Comparison of ENCODE assay signal across 14 mouse cellular contexts in the genomic region with DNA sequence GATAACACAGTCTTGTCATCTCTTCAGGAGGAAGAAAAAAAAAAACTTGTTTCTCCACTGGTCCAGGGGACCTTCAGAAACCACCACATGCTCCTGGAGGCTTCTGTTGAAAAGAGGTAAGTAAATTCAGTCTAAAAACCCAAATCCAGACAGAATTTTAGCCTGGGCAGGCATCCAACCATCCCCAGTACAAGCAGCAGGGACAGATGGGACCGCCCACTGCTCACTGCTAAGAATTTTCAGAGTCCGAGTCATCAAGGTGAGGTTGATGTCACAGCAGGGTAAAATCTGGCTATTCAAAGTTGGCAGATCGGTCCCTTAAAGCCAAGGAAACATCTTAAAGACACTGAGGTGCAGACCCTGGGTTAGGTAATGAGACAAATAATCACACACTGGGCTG. TPM values are rescaled to one million over a fixed set of nuclear protein-coding genes. Genes with fewer than 3 reads are reported as not detected.
DNase-seq lines count a peak whose midpoint lies in the region; ATAC-seq and TF ChIP-seq lines count a peak whose summit lies in the region.
"Had no signal": no experiment of that assay in that cellular context is flagged by ENCODE, and none has a peak within 500 bp of the region (broad histone marks: within the 10 kb centered on the region; RNA-seq: fewer than 3 reads in every experiment).

No protein-coding gene starts in this region.

- ATAC-seq in midbrain, postnatal 0 days (ENCODE audit: low FRiP score) = no peak
- no peak for ATAC-seq in midbrain, embryonic 14.5 days (ENCODE audit: low FRiP score, low TSS enrichment)
- ATAC-seq in kidney, embryonic 16.5 days (ENCODE audit: low FRiP score, low TSS enrichment) = no peak

- no peak overlapping the region for H3K9ac ChIP-seq in midbrain, postnatal 0 days (replicated peaks; ENCODE audit: low read length, poor library complexity, severe bottlenecking)
- no peak overlapping the region for H3K9ac ChIP-seq in midbrain, embryonic 14.5 days (replicated peaks; ENCODE audit: low read length)
- no peak overlapping the region for H3K9ac ChIP-seq in kidney, embryonic 16.5 days (replicated peaks; ENCODE audit: low read length)
- H3K9ac ChIP-seq: limb, embryonic 12.5 days; lung, embryonic 14.5 days; midbrain, embryonic 12.5 days; neural tube, embryonic 13.5 days had no signal

- H3K27me3 ChIP-seq in midbrain, postnatal 0 days (ENCODE audit: insufficient read depth, low read length) = no peaks in the 10 kb centered on the region
- no peaks in the 10 kb centered on the region for H3K27me3 ChIP-seq in midbrain, embryonic 14.5 days (ENCODE audit: control insufficient read depth, insufficient read depth, low read length)
- H3K27me3 ChIP-seq in kidney, embryonic 16.5 days (ENCODE audit: insufficient read depth, low read length) = no peaks in the 10 kb centered on the region
- H3K27me3 ChIP-seq: midbrain, embryonic 12.5 days; neural tube, embryonic 13.5 days had no signal

- TF ChIP-seq CTCF in midbrain, postnatal 0 days (IDR thresholded peaks at IDR 0.05) = no peak

- H3K4me3 ChIP-seq in midbrain, postnatal 0 days (ENCODE audit: low read depth, low read length) = no peak overlapping the region
- H3K4me3 ChIP-seq in midbrain, embryonic 14.5 days (replicated peaks; ENCODE audit: low read depth, low read length) = no peak overlapping the region
- H3K4me3 ChIP-seq in kidney, embryonic 16.5 days (ENCODE audit: low read length) = no peak overlapping the region
- H3K4me3 ChIP-seq: limb, embryonic 12.5 days; midbrain, embryonic 12.5 days; neural tube, embryonic 13.5 days had no signal

- H3K4me1 ChIP-seq in midbrain, postnatal 0 days (ENCODE audit: insufficient read depth, low read length) = no peaks in the 10 kb centered on the region
- H3K4me1 ChIP-seq in midbrain, embryonic 14.5 days (ENCODE audit: control insufficient read depth, insufficient read depth, low read length) = no peaks in the 10 kb centered on the region
- no peaks in the 10 kb centered on the region for H3K4me1 ChIP-seq in kidney, embryonic 16.5 days (ENCODE audit: insufficient read depth, low read length)
- H3K4me1 ChIP-seq: limb, embryonic 12.5 days had no signal

- peak; percentile 27 for DNase-seq in midbrain, postnatal 0 days (ENCODE audit: low spot score)
- DNase-seq in midbrain, embryonic 14.5 days = no peak
- peak; percentile 76 to 92 for DNase-seq in layer of hippocampus, adult 18-20 months (ENCODE audit: low spot score in 2 of 2)
- peak; percentile 40 to 91 for DNase-seq in left cerebral cortex, adult 9 months (ENCODE audit: low spot score in 2 of 2)
- peak; percentile 88 for DNase-seq in telencephalon, adult 2 months (ENCODE audit: low read depth, low spot score)
- no peak for DNase-seq in ovary, adult 18-20 months (ENCODE audit: low spot score)
- DNase-seq in yolk sac, embryonic 10.5 days (ENCODE audit: low spot score) = no peak
- DNase-seq: gastrocnemius, postnatal 10 days; lung, embryonic 14.5 days; spleen, adult 18-20 months had no signal

- no peak overlapping the region for H3K4me2 ChIP-seq in midbrain, postnatal 0 days (ENCODE audit: low read depth, low read length, poor library complexity, severe bottlenecking)
- no peak overlapping the region for H3K4me2 ChIP-seq in midbrain, embryonic 14.5 days (ENCODE audit: low read length)
- no peak overlapping the region for H3K4me2 ChIP-seq in kidney, embryonic 16.5 days (replicated peaks; ENCODE audit: low read depth, low read length)
- H3K4me2 ChIP-seq: limb, embryonic 12.5 days; lung, embryonic 14.5 days; midbrain, embryonic 12.5 days; neural tube, embryonic 13.5 days had no signal

- H3K9me3 ChIP-seq in midbrain, postnatal 0 days (ENCODE audit: low read length) = no peaks in the 10 kb centered on the region
- H3K9me3 ChIP-seq in midbrain, embryonic 14.5 days (ENCODE audit: control insufficient read depth, low read length) = no peaks in the 10 kb centered on the region
- no peaks in the 10 kb centered on the region for H3K9me3 ChIP-seq in kidney, embryonic 16.5 days (ENCODE audit: low read length)
- H3K9me3 ChIP-seq: limb, embryonic 12.5 days; midbrain, embryonic 12.5 days; neural tube, embryonic 13.5 days had no signal

- no peak overlapping the region for H3K27ac ChIP-seq in midbrain, postnatal 0 days (ENCODE audit: low read depth, low read length)
- H3K27ac ChIP-seq in midbrain, embryonic 14.5 days (replicated peaks; ENCODE audit: low read depth, low read length) = no peak overlapping the region
- no peak overlapping the region for H3K27ac ChIP-seq in kidney, embryonic 16.5 days (ENCODE audit: low read length)
- H3K27ac ChIP-seq: limb, embryonic 12.5 days; midbrain, embryonic 12.5 days; neural tube, embryonic 13.5 days had no signal

- H3K36me3 ChIP-seq in midbrain, postnatal 0 days (ENCODE audit: insufficient read depth, low read length) = no peaks in the 10 kb centered on the region
- no peaks in the 10 kb centered on the region for H3K36me3 ChIP-seq in midbrain, embryonic 14.5 days (ENCODE audit: control insufficient read depth, insufficient read depth, low read length)
- no peaks in the 10 kb centered on the region for H3K36me3 ChIP-seq in kidney, embryonic 16.5 days (ENCODE audit: insufficient read depth, low read length)
- H3K36me3 ChIP-seq: limb, embryonic 12.5 days; midbrain, embryonic 12.5 days; neural tube, embryonic 13.5 days had no signal

- WGBS in midbrain, postnatal 0 days = 64% methylated on average over 3 of the region's 3 CpGs
- WGBS in midbrain, embryonic 14.5 days = 70% methylated on average over 3 of the region's 3 CpGs
- WGBS in kidney, embryonic 16.5 days = 61% methylated on average over 3 of the region's 3 CpGs

RNA-seq across cellular contexts. Expression of a gene that starts 5.1 kb away (rescaled TPM):
- 7.8 and 15.3 TPM in 2 replicates for total RNA-seq in midbrain, postnatal 0 days (2014; rRNA removed)
- polyA plus RNA-seq in midbrain, postnatal 0 days (2015; fragmentation: Nextera tagmentation; extraction: Ambion mirVana) = 10.5 and 10.7 TPM in 2 replicates
- polyA plus RNA-seq in midbrain, embryonic 14.5 days (2014; fragmentation: Nextera tagmentation; extraction: Ambion mirVana) = 14.4 and 19.2 TPM in 2 replicates
- total RNA-seq in layer of hippocampus, adult 18-20 months (2021) = 10 to 100 TPM; 14.8 to 15.9 TPM
- 17.1 and 17.4 TPM in 2 replicates for polyA plus RNA-seq in kidney, embryonic 16.5 days (2015; fragmentation: Nextera tagmentation; extraction: Ambion mirVana)

RNA-seq across cellular contexts. Expression of a gene that starts 13.8 kb away (rescaled TPM):
- 160 and 175 TPM in 2 replicates for total RNA-seq in midbrain, postnatal 0 days (2014; rRNA removed)
- 121 and 123 TPM in 2 replicates for polyA plus RNA-seq in midbrain, postnatal 0 days (2015; fragmentation: Nextera tagmentation; extraction: Ambion mirVana)
- polyA plus RNA-seq in midbrain, embryonic 14.5 days (2014; fragmentation: Nextera tagmentation; extraction: Ambion mirVana) = 86.5 and 100 TPM in 2 replicates
- 100 to 1,000 TPM; 194 to 201 TPM for total RNA-seq in layer of hippocampus, adult 18-20 months (2021)
- polyA plus RNA-seq in kidney, embryonic 16.5 days (2015; fragmentation: Nextera tagmentation; extraction: Ambion mirVana) = 60.2 and 63.9 TPM in 2 replicates

Comparison
In these comparisons a context has a peak if more than half of its experiments do, and no peak if none do; other contexts are left out.
1. DNase-seq: peak in midbrain, postnatal 0 days (single experiment), layer of hippocampus, adult 18-20 months (2 of 2), left cerebral cortex, adult 9 months (2 of 2) and telencephalon, adult 2 months (single experiment); none in midbrain, embryonic 14.5 days (single experiment), ovary, adult 18-20 months (single experiment) and yolk sac, embryonic 10.5 days (single experiment).